Mouse (Mus musculus) embryo, embryonic 10 days (tissue): ENCODE data around the gene Masp1.

Experiments used
- DNase-seq: peaks from one replicate; pipeline ENCODE4 v3.0.0-alpha.2; 2015; ENCODE audit warnings: low spot score

The Masp1 gene

DNA sequence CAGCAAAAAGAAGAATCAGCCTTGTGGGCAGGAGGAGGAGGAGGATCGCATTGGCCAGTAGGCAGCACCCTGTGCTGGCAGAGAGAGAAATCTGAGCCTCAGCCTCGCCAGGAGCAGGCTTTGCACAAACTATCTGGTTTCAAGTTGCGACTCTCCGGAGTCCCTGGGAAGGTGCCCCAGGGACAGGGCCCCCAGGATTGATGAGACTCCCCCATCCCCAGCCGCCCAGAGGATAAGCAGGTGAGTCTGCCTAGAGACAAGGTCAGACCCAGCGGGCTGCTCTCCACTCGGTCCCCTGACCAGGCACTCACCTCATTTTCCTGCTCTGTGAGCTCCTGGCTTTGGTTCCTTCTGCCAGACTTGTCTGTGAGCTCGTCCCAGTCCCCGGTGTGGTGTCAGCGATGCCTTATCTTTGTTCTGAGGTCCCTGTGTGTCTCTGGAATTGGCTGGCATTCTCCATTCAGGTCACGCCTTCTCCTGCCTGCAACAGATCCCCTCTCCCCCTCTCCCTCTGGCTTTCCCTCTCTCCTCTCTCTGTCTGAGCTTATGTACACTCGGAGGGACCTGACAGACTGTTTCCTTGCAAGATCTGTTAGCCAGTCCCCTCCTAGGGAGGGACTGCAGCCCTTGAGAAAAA, at the start of gene Masp1, which contains the start of gene Rtp4:
Masp1 (minus strand) TSS at position 581 of the 637 bp plus-strand sequence.
Rtp4 (plus strand) TSS at position 57 of the 637 bp plus-strand sequence.
- DNase-seq = peak; percentile 70

DNA sequence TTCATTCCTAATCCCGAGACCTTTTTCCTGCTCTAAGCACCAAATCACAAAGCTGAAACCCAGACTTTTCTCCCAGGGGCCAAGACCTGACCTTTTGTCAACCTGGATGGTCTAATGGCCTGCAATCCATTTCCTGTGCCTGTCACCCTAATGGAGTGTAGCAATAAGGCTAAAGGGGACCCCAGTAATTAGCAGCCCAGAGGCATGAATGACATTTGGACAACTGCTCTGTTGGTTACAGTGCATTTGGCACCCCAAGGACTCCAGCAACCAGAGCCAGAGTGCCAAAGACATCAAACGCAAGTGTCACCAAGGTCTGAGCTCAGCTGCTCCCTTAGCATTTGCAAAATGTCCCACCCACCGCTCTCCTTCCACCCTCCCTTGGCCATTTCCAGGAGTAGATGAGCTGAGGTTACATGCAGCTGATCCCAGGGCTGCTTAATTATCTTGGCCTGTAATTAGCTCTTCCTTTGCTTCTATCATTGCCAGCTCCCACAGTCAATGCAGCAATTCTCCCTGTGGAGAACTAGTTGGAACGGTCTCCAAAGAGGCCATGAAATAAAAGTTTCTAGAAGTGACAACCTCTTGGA, 47.8 kb upstream of the Masp1 start:
- DNase-seq = peak; percentile 25

DNA sequence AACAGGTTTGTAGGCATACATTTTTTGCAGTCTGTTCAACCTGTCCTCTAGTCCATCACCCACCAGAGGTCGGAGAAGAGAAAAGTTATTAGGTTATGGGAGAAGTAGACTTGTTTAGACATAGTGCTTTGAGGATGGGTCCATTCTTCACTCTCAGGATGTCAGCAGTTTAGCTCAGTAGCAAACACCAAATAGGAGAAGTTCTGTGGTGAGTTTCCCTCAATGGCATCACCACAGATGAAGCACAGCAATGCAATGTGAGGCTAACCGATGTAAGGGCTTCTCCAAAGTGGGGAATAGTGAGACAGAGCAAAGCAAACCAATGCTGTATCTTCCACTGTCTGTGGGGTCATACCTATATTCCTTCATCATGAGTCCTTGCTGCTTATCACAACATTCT, 37.1 kb upstream of the Masp1 start:
- DNase-seq = no peak

DNA sequence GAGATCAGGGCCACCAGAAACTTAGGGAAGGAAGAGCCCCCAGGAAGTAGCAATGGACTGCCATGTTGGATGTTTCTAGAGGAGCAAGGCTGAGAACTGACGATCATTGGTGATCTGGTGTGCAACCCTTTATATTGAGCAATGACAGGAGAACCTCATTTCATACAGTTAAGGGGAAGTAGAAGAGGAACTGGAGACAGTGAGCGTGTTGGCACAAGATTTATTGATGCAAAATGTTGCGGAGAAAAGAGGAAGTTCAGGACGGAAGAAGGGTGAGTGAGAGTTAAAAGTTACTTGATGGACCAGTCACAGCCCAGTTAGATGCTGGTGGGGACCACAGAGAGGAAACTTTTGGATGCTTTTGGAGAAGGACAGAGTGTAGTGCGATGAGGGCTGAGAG, 36.6 kb upstream of the Masp1 start:
- DNase-seq = no peak

DNA sequence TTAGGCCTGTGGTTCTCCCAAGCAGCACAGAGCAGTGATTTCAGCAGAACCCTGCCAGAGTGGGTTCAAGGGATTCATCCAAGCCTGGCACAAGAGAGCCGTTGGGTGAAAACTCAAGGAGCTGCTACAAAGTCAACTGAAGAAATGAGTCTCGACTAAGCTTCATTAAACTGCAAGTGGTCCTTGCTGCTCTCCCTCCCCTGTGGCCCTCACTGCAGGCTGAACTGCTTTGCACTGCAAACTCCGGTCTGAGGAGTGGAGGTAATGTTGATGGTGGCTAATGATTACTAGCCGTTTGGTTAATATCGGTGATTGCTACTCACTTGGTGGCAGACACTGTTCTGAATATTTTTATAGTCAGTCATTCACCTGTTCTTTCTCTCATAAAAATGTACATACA, 34.1 kb upstream of the Masp1 start:
- no peak for DNase-seq

DNA sequence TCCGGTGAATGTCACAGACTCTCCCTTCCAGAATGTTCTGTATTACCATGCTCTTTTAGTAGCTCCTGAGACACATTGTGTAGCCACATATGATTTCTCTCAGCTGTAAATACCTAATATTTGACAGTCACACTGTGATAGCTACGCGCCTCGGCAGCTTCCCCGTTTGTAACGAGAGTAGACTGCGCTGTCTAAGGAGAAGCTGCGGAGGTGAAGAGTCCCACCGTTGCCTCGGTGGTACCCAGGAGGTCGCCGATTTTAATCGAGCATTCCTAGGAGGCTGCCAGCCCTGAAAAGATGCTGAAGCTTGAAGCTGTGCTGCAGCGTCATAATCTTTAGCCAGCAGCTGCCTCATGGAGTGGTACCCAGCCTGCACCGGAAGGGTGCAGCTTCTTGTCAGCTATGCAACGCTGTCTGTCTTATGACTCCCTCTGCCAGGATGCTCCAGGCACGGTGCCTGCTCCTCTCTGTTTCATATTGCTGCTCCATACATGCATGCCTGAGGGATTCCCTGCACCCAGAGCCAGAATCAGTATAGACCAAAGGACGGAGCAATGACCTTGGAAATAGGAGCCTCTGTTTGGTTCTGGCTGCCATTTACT, 30.5 kb upstream of the Masp1 start:
- DNase-seq = no peak

DNA sequence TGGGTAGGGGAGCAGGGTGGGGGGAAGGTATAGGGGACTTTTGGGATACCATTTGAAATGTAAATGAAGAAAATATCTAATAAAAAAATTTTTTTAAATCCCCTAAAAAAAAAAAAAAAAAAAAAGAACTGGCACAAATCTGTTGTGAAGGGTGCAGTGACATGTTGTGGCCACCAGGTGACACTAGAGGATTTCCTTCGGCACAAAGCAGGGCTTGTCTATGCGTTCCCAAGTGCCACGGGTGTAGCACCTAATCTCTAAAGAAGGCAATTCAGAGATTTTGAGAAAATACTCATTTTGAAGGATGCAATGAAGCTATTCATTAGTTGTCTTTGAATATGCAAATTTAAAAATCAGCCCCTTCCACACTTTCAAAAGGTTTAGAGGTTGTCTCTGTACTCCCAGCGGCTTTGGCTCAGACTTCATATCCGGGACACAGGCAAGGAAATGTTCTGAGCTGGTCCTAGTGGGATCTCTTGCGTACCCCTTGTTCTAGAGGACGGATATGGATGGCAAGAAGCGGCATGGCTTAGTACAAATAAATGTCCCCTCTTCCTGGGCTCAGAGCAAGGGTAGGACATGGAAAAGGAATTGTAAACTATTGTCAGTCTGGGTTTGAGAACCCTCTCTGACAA, 29.8 kb upstream of the Masp1 start:
- DNase-seq = peak; percentile 84

DNA sequence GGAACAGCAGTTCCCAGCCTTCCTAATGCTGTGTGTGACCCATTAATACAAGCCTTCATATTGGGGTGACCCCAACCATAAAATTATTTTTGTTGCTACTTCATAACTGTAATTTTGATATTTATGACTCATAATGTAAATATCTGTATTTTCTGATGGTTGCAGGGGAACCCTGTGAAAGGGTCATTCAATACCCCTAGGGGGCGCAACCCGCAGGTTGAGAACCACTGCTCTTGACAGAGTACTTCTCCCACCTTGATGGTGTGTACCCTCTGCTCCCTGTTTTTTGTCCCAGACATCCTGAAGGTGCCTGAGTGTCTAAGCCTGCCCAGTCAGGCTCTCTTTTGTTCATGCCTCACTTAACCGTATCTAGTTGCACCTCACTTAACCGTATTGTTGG, 27.2 kb upstream of the Masp1 start:
- DNase-seq = no peak

DNA sequence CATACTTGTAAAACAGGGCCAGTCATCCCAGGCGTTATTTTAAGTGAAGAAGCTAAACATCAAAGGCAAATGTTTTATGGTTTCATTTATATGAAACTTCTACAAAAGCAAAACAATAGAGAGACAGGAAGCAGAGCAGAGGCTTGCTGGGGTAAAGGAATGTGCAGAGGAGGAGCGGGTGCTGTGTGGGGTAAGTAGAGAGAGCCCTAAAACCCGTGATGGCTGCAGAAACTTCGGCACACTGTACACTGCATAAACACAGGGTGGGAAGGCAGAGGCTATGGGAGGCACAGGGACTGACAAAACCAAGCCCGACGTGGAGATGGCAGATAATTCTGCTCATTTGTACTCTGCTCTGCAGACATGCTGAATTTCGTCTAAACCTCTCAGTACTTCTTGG, 23.7 kb upstream of the Masp1 start:
- no peak for DNase-seq

DNA sequence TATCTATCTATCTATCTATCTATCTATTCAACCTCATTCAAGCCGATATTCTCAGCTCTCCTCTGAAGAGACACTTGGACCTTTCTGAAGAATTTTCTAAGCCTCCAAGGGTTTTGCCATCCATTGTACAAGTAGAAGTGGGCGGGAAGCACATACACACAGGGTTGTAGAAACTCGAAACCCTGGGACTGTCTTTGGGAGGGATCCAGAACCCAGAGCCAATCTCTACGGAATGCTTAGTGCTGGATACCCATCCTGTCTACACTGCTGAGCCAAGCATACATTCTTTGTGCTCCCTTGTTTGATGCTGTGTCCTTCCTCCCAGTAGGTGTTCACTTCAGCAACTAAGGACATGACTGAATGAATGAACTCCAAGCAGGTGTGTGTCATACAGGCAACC, 22.3 kb upstream of the Masp1 start:
- no peak for DNase-seq

DNA sequence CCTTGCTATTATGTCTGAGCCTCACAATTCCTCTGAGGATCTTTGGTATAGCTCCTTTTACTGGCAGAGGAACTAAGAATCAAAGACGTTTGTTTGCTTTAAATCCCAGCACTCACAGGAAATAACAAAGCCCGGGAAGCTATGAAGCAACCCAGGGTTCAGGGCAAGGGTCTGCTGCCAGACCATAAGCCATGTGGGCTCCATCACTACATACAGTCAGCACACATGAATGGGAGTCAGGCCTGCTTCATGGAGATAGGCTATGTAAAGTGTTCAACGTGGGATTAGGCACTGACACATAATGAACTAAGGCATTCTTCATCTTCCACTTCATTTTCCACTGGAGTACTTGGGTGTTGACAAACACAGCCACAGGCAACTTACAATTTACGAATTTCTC, 20.4 kb upstream of the Masp1 start:
- no peak for DNase-seq

DNA sequence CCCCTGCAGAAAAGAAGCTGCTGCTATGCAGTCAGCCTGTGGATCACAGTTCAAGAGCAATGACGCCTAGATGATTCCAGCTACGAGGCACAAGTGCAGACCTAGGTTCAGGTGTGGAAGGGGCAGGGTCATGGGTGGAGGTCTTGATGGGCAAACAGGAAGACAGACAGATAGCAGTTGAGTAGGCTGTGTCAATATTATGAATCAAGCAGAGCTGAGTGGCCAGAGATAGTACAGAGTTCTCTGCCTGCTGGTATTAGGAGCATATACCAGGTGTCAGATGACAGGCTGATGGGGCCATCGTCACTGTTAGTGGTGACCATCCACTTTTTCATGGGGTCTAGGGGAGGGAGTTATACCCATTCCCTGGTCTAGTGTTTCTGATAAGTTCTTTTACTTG, 13.1 kb upstream of the Masp1 start:
- no peak for DNase-seq

DNA sequence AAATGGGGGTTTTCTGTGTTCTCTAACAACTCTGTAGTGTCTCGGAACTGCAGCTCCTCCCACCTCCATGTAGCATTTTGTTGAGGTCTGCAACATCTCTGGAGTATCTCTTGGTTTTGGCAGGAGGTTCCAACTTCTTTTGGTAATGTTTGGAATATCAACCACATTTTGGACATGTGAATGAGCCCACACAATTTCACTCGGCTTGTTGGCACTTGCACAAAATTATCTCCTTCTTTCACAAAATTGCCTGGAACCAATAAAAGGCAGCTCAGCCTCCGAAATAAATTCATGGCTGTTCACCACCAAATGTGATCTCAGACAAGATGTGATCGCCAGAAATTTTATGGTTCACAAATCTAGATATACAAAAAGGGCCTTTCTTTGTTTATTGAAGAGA, 8.6 kb upstream of the Masp1 start:
- no peak for DNase-seq

DNA sequence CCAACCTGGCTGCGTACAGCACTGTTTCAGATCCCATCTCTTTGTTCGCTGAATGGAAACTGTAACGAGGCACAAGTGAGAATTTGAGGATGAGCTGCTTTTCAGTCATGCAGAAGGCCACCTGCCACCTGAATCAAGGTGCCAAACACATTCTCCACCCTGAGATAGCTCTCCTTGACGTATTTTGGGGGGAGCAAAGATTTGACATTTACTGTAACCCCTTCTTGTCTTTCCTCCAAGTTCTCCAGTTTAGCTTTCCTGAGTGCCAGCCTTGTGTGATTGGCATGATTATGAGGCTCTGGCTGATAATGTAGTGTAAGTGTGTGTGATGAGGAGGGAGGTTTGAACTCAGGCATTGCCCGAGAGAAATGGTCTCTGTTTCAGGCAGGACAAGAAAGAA, 1.5 kb upstream of the Masp1 start:
- no peak for DNase-seq

DNA sequence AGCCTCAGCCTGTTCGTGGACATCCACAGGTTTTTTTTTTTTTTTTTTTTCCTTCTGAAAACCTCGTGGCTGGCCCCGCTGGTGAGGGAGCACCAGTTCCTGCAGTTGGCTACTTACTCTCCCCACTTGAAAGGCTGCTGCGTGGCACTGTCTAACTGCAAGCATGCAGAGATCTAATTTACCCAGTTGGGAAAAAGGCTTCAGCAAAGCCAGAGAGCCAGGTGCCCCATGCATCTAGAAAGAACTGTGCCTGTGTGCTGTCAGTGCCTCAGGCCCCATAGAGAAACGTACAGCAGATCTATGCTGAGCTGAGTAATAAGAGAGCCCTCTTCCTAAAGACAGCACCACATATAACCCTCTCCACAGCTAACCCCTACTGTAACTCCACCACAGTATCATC, 477 bp upstream of the Masp1 start:
- no peak for DNase-seq

DNA sequence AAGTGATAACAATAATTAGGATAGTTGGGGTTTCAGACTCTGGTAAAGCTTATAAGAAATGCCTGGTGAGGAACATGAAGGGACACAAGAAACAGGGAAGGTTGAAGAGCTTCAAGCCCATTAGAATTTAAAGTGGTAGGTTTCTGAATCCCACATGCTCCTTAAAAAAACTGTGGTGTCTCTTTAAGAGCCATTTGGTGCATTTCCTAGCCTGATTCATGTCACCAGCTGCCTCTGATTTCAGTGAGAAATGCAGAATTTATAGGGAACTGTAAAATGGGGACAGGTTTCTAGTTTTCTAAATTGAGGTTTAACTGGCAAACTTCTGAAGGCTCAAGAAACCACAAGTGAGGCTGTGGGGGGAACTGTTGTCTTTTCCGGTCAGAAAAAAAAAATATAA, 844 bp downstream of the Masp1 start:
- no peak for DNase-seq

DNA sequence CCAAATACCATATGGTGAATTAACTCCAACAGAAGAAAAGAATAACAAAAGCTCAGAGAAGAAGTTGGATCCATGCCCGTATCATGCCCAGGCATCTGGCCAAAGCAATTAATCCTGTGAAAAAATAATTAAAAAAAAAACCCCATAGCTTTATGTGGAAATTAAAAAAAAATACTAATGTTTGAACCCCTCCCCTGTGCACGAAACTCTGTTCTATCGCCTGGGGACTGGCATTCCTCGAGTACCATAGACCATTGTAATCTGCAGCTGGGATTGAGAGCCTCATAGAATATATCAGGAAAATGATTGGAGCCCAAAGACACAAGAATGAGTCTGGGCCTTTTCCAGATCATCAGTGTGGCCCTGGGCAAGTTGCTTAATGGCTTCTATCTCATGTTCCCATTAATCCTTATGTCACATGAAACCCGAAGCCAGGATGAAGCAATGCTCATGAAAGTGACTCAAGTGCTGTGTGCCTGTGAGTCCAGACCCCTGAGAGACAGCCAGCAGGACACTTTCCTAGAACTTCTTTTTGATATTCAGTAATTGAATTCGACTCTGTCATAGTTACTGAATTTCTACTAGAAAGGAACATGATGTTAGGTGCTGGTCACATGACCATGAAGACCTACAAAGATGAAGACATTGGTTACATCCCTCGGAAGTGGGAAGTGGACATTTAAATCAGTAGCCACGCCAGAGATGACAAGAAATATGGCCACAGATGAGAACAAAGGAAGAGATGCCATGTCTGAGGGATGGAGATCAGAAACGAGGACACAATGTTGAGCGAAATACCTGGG, 1.8 kb downstream of the Masp1 start:
- no peak for DNase-seq

DNA sequence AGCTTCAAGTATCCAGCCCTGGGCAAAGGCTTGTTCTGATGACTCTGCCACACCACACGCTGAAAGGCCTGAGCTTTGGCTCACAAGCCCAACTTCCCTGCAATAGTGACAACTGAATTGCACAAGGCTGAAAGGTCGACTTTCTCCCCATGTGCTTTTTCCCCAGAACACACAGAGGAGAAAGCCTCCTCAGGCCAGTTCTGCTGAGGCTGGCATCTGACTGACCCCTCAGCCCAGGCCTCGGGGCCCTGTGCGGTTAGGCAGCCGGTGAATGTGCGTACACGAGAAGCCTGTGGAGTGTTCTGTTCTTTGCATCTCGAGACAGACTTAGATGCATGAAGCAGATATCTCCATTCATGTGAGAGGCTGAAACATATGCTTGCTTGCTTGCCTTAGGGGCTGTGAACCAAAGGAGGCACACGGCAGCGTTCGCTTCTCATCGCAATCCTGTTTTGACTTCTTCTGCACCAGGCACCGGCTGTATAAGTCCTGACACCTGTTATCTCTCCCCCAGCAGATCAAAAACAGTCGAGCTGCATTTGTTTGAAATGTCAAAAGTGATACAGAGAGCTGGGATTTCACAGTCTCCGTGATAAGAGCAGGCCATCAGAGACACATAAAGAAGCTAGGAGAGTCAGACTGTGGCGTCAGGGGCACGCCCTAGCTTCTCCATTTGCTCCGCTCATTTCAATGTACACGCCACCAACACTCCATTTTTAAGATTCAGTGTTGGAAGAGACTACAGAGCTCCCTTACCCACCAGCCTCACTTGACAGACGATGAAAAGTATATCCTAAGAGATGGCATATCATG, 2.7 kb downstream of the Masp1 start:
- no peak for DNase-seq

DNA sequence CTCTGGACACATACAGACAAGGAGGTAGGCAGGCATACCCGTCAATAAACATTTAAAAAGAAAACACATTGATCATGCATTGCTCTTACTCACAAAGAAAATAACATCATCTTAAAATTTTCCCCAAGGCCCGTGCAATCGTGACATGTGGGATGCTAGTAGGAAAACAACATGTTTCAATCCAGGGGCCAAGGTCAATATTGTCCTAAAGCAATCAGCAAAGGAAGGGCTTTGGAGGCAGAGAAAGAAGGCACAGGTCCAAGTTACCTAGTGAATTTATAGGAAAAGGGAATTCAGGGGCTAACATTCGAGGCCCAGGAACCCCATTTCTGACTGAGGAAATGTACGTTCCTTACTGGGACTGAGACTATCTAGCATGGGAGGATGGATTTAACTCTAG, 3.4 kb downstream of the Masp1 start:
- DNase-seq = no peak

DNA sequence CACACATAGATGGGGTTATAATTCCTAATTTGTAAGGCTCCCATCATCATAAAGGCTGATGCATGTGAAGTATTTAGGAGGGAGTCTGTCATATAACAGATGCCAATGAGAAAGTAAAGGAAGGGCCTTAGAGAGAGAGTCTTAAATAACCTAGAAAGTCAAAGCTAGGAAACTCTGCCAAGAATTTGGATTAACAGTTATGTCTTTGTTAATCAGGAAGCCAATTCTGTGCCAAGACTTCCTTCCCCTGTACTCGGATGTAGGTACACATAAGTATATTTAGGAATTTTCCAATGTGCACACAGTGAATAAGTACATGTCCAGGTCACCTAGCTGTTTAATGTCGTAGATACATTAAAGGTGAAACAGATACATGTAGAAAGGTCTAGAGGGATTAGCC, 4.0 kb downstream of the Masp1 start:
- DNase-seq = no peak

DNA sequence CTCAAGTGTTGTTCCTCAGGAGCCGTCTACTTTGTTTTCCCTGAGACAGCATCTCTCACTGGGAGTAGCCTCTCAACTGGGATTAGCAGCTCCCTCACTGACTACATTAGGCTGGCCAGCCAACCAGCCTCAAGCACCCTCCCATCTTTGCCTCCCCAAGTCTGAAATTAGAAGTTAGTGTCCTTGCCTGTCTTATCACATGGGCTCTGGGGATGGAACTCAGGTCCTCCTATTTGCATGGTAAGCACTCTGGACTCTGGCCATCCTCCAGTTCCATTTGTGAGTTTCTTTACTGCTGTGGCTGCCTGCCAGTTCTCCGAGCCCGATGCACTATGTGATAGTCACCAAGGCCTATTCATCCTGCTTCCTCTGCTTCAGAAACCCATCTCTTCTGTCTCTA, 4.8 kb downstream of the Masp1 start:
- no peak for DNase-seq

DNA sequence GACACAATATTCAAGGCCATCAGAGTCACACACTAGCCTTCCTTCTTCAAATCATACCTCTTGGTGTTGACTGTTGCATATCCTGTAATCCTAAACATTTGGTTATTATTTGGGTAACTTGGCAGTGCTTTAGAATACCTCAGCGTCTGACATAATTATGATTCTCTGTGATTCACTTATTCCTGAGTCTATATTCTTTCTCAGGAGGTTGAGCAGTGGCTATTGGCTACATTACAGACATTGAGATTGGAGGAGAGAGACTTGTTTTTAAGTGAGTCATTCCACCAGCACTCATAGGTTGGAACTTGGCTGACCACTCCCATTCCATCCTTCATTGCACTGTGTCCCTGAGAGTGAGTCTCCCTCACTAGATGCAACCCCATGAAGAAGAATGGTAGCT, 7.2 kb downstream of the Masp1 start:
- no peak for DNase-seq
